Mouse (Mus musculus): ENCODE measurements around the gene Acsl4. TPM values are rescaled to one million over a fixed set of nuclear protein-coding genes. Genes with fewer than 3 reads are reported as not detected.

Gene Acsl4
- total RNA-seq (2022): 10 to 100 TPM; 18.9 to 23.2 (median 21.6) TPM

DNA sequence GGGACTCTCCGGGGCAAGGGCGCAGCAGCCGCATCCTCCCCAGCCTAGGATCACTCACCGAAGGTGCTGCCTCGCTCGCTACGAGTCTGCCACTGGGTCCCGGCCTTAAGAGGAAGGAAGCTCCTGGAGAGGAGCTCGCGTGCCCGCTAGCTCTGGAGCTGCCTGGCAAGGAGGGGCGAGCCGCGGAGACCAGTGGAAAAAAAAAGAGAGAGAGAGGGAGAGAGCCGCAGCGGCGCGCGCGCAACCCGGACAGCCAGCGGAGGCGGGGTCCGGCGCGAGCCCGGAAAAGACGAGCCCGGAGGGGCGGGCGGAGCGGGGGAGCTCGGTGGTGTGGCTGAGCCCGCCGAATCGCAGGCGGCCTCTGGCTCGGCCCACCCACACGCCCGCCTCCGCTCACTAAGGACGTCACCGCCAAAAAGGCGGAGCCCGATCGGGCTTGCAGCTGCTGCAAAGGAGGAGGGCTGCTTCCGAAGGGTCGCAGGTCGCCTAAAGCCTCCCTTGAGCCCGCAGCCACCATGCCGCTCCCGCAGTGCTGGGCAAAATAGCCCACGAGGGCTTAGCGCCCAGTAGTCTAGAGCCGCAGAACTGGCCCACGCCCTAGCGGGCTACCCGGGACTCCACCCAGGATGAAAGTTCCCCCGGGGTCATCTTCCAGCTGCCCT, at the start of gene Acsl4:
Gene Acsl4 (minus strand): TSS at position 289 of the 662 bp plus-strand sequence.
- peak; percentile 77 to 86 for DNase-seq (ENCODE audit: low spot score in 2 of 2)

DNA sequence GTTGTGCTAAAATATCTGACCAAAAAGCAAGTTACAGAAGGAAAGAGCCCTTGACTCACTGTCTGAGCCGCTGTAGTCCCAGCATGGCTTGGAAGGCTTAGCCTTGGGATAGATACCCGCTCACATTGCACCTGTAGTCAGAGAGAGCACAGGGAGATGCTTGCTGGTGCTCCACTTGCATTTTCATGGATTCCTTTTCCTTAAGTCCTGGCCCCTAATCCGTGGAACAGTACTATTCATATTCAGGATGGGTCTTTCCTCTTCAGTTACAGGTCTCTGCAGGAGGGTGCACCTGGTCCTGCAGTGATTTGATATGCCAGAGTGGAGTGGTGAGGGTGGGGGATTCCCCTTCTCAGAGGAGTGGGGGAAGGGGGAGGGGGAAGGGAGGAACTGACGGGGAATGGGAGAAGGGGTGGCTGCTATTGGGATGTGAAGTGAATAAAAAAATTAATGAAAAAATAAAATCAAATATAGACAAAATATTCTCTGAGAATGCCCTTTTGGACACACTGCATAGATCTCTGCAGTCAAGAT, 47.7 kb upstream of the Acsl4 start:
- DNase-seq (ENCODE audit: low spot score in 2 of 2): no peak

DNA sequence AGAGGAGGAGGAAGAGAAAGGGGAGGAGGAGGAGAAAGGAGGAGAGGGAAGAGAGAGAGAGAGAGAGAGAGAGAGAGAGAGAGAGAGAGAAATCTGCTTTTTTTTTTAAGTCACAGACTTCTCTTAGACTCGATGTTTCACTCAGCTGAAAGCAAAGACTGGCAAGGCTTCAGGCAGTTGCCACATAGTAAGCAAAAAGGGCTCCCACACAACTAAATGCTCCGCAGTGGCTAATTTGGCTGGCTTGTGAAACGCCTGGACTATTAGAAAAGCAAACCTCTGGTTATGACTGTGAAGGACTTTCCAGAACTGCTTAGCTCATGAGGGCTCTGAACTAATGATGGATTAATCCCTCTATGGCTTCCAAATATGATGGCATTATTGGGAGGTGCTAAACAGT, 42.5 kb upstream of the Acsl4 start:
- DNase-seq (ENCODE audit: low spot score in 2 of 2): no peak

- DNase-seq (ENCODE audit: low spot score in 2 of 2): no peak
Observed at GRCm38 (mm10) chrX:142427111-142427510, 36.8 kb upstream of the Acsl4 start.

GRCm38 (mm10) chrX:142426628-142427027, 36.3 kb upstream of the Acsl4 start:
- no peak for DNase-seq (ENCODE audit: low spot score in 2 of 2)

DNA sequence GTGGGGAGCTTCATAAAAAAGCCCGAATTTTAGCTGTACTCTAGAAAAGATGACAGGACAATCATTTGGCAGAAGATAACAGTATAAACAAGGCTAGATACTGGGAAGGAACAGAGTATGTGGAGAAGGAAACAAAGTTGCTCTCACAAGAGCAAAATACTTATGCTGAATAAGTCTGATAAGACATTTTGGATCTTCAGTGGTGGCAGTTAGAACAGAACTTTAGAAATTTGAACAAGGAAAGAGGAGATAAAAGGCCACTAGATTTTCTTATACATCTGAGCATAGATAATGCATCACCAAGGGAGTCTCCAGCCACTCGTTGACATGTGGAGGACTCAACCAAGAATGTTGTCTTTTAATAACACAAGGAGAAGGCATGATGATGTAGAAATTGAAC, 23.5 kb upstream of the Acsl4 start:
- no peak for DNase-seq (ENCODE audit: low spot score in 2 of 2)

DNA sequence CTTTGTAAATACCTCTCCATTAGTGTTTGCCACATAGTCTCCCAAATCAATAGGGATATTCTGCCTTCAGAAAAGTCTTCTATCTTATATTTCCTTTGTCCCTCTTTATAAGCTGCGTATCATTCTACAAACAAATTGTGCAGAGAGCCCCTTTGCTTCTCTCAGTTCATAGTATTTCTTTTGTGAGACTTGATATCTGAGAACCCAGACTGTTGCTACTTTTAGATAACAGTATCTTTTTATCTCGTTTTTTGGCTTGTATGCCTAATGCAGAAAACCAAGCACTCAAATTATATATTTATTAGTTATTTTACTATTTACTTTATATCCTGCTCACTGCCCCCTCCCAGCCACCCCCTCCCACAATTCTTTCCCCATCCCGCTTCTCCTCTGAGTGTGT, 19.7 kb upstream of the Acsl4 start:
- no peak for DNase-seq (ENCODE audit: low spot score in 2 of 2)

- no peak for DNase-seq (ENCODE audit: low spot score in 2 of 2)
Observed at GRCm38 (mm10) chrX:142409338-142409737, 19.0 kb upstream of the Acsl4 start.

GRCm38 (mm10) chrX:142403114-142403513, 12.8 kb upstream of the Acsl4 start:
- no peak for DNase-seq (ENCODE audit: low spot score in 2 of 2)

GRCm38 (mm10) chrX:142398621-142399020, 8.3 kb upstream of the Acsl4 start:
- DNase-seq (ENCODE audit: low spot score in 2 of 2): no peak

GRCm38 (mm10) chrX:142390909-142391265, 552 bp upstream of the Acsl4 start:
- no peak for DNase-seq (ENCODE audit: low spot score in 2 of 2)

DNA sequence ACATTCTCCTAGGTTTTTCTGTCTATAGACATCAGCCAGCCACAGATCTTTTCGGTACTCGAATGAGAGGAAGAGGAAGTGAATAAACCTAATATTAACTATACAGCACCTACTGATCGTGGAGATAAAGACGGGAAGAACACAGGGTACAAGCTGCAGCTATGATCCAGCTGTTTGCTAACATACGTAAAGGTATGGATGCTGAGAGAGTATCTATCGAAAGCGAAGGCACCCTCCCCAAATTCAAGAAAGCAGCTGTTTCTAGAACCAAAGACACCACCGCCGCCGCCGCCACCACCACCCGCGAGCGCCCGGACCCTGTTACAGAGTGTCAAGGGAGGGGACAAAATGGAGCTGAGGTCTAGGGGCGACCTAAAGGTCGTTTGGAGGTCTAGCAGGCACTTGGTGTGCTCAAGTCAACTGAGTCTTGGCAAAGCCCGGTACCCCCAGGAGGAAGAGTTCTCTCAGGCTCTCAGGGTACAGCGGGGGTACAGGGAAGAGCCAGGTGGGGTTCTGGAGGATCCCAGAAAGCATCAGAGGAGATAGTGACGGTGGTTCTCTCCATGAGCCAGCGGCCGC, 665 bp downstream of the Acsl4 start:
- DNase-seq (ENCODE audit: low spot score in 2 of 2): no peak

DNA sequence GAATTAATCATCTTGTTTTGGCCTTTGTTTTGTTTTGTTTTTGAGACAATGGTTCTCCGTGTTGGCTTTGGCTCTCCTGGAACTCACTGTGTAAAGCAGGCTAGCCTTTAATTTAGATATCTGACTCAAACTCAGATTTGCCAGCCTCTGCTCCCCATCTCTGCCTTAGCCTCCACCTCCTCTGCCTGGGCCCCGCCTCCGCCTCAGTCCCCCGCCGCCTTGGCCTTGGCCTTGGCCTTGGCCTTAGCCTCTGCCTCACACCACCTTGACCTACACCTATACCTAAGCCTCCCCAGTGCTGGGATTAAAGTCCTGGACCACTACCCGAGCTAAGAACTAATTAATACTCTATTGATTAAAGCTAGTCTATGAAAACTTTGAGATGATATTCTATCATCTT, 2.2 kb downstream of the Acsl4 start:
- no peak for DNase-seq (ENCODE audit: low spot score in 2 of 2)

GRCm38 (mm10) chrX:142387634-142388033, 2.7 kb downstream of the Acsl4 start:
- no peak for DNase-seq (ENCODE audit: low spot score in 2 of 2)

GRCm38 (mm10) chrX:142384918-142385317, 5.4 kb downstream of the Acsl4 start:
- DNase-seq (ENCODE audit: low spot score in 2 of 2): no peak

DNA sequence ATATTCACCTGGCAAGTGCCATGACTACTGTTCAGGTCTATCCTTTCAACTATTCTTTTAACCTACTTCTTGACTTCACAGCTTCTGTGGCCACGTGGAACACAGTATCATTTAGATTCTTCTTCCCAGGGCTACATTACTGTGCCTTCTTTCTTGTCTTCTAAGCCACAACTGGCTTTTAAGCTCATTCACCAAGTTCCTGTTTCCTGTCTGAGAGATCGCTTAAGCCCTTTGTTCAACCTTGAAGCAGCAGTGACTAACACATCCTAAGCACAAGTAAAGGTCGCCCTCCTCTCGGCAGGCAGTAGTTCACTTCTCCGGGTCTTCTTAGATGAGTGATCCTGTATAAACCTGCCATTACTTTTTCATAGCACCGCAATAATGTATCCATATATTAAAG, 10.4 kb downstream of the Acsl4 start:
- DNase-seq (ENCODE audit: low spot score in 2 of 2): no peak

- no peak for DNase-seq (ENCODE audit: low spot score in 2 of 2)
Observed at GRCm38 (mm10) chrX:142378048-142378447, 12.3 kb downstream of the Acsl4 start.

DNA sequence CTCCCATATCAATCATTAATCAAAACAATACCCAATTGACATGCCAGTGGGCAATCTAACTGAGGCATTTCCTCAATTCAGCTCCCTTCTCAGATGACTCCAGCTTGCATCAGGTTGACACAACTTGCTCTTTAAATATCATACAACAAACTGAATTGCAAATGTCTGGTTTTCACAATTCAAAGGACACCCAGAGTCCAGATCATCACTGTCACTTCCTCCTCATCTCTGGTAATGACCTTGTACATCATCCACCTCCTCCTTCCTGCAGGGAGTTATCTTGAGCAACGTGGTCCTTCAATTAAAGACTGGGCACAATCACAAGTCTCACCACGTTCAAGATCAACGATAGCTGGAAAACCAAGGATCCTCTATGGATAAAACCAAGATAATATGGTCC, 13.0 kb downstream of the Acsl4 start:
- DNase-seq (ENCODE audit: low spot score in 2 of 2): no peak

DNA sequence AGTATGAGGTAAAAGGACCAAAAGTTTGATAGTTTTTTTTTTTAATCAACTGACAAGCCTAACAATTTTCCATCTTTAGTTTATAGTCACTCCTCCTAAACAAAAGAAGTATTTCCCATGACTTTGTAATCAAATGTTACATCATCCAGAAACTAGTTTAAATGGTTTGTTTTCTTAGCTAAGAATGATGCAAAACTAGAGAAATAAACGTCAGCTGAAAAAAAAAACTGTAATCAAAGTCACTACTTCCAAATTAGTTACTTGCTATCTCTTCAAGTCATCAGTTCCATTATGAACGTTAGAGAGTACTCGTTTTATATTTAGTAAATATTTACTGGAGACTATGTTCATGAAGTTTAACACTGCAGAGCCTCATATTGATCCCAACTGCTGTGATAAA, 13.6 kb downstream of the Acsl4 start:
- no peak for DNase-seq (ENCODE audit: low spot score in 2 of 2)

GRCm38 (mm10) chrX:142375519-142375918, 14.8 kb downstream of the Acsl4 start:
- DNase-seq (ENCODE audit: low spot score in 2 of 2): no peak

DNA sequence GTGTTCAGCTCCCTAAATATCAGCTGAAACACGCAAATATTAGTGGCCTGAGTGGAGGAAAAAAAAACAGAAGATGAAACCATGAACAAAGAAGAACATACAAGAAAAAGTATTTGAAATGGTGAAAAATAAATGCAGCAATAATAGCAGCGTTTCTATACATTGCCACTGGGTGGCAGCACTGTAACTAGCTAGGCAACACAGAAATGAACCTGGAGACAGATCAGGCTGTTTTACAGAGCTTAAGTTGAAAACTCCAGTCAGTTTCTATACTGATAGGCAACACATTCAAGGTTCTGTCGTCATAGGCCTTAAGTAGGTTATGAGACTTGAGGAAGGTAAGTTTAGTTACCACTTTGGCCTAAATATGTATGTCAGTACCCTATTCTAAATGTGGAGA, 17.9 kb downstream of the Acsl4 start:
- DNase-seq (ENCODE audit: low spot score in 2 of 2): no peak

GRCm38 (mm10) chrX:142369935-142370334, 20.4 kb downstream of the Acsl4 start:
- no peak for DNase-seq (ENCODE audit: low spot score in 2 of 2)

- DNase-seq (ENCODE audit: low spot score in 2 of 2): no peak
Observed at GRCm38 (mm10) chrX:142363882-142364281, 26.5 kb downstream of the Acsl4 start.
